Mouse (Mus musculus) forebrain, embryonic 15.5 days (tissue): ENCODE measurements around the gene Tmem183a. TPM values are rescaled to one million over a fixed set of nuclear protein-coding genes. Genes with fewer than 3 reads are reported as not detected.

Source experiments
- ATAC-seq: fragments of 200-750 bp; cut with Nextera tagmentation; replicated peaks from 2 replicates; pipeline ENCODE4 v1.8.0; 2017; ENCODE audit warnings: mild to moderate bottlenecking, moderate TSS enrichment, moderate library complexity
- H3K27ac ChIP-seq: fragments of 300-500 bp; sonication (generic); replicated peaks from 2 replicates; pipeline ENCODE4 v1.5.1; 2015; ENCODE audit warnings: mild to moderate bottlenecking, inconsistent platforms
- H3K27me3 ChIP-seq: fragments of 300-500 bp; sonication (generic); 2 replicates; pipeline ENCODE4 v1.6.1; 2015; ENCODE audit warnings: inconsistent platforms
- H3K36me3 ChIP-seq: fragments of 300-500 bp; sonication (generic); 2 replicates; pipeline ENCODE4 v1.6.1; 2015; ENCODE audit warnings: mild to moderate bottlenecking, inconsistent platforms
- H3K4me1 ChIP-seq: fragments of 300-500 bp; sonication (generic); 2 replicates; pipeline ENCODE4 v1.6.1; 2015; ENCODE audit warnings: inconsistent platforms
- H3K4me2 ChIP-seq: fragments of 300-500 bp; sonication (generic); replicated peaks from 2 replicates; pipeline ENCODE4 v1.6.1; 2015; ENCODE audit warnings: mild to moderate bottlenecking, inconsistent platforms
- H3K4me3 ChIP-seq: fragments of 300-500 bp; sonication (generic); 2 replicates; pipeline ENCODE4 v1.5.1; 2015; ENCODE audit warnings: mild to moderate bottlenecking, inconsistent platforms
- H3K9ac ChIP-seq: fragments of 300-500 bp; sonication (generic); replicated peaks from 2 replicates; pipeline ENCODE4 v1.6.1; 2015; ENCODE audit warnings: mild to moderate bottlenecking, inconsistent platforms
- H3K9me3 ChIP-seq: fragments of 300-500 bp; sonication (generic); 2 replicates; pipeline ENCODE4 v1.6.1; 2016; ENCODE audit warnings: inconsistent platforms
- WGBS: fragments of 180-500 bp; shearing (Covaris S2); methylation state at CpG from one replicate; pipeline ENCODE4 v1.1.7; 2015; ENCODE audit warnings: mixed read lengths; 5-methylcytosine and 5-hydroxymethylcytosine counted together
- polyA plus RNA-seq: library from polyadenylated mRNA; unstranded; fragments of >200 nt; fragmentation: Nextera tagmentation; extraction: Ambion mirVana; gene quantifications from 2 replicates; pipeline ENCODE4 v1.2.1, GENCODE M21; 2015

Gene Tmem183a
- 139 and 150 TPM in 2 replicates for polyA plus RNA-seq

DNA sequence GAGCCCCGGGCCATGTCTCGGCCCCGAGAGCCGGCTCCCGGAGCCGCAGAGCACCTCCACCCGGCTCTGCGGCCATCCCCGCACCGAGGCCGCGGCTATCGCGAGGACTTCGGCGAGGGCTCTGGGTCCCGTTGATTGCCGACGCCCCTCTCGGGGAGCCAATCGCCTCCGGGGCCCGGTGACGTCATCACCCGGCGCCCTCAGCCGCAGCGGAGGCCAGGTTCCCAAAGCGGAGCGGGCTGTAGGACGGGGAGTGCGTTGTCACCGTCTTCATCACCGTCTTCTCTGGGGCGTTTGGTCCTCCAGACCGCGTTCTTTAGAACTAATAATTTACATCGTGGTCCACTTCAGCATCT is at the start of gene Tmem183a:
Gene Tmem183a, minus strand, starts transcription at position 123 of the 356 bp plus-strand sequence.
- Histone ChIP-seq H3K27ac (peak within 1 kb of the TSS; percentile 67), H3K4me3 (peak within 1 kb of the TSS; percentile 62), H3K36me3 (peaks cover 30% of the 10 kb centered on the region), H3K4me1 (peaks cover 24% of the 10 kb centered on the region), H3K27me3 (no peaks in the 10 kb centered on the region), H3K9ac (peak within 1 kb of the TSS; percentile 93), H3K4me2 (peak within 1 kb of the TSS; percentile 86), H3K9me3 (no peaks in the 10 kb centered on the region)
- ATAC-seq, result peak; percentile 98
- WGBS, result under 1% methylated on average over 37 of the region's 38 CpGs

DNA sequence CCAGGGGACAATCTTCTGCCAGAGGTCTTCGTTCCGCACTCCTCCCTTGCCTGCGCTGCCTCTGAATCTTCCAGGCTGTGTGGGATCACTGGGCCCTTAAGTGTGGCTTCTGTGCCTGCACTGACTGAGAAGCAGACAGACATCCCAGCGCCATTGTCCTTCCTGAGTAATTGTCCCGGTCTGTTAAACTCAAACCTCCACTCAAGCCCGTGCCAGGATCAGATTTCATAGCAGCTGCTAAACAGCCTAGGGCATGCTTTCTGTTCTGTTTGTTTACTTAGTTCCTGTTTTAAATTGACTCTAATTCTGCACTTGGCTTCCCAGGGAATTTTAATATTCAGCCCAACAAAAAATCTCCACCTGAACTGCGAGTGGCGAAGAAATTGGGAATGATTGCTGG is 46.3 kb upstream of the Tmem183a start:
- H3K27ac ChIP-seq, result no peak overlapping the region
- 83% methylated on average over 8 of the region's 8 CpGs for WGBS
- H3K4me1 ChIP-seq, result peaks cover 7% of the 10 kb centered on the region
- no peak overlapping the region for H3K9ac ChIP-seq
- H3K9me3 ChIP-seq, result no peaks in the 10 kb centered on the region
- ATAC-seq, result no peak
- H3K36me3 ChIP-seq, result peaks cover 9% of the 10 kb centered on the region; the same call in 1 of the 2 replicates
- no peak overlapping the region for H3K4me2 ChIP-seq
- H3K4me3 ChIP-seq, result no peak overlapping the region
- no peaks in the 10 kb centered on the region for H3K27me3 ChIP-seq

DNA sequence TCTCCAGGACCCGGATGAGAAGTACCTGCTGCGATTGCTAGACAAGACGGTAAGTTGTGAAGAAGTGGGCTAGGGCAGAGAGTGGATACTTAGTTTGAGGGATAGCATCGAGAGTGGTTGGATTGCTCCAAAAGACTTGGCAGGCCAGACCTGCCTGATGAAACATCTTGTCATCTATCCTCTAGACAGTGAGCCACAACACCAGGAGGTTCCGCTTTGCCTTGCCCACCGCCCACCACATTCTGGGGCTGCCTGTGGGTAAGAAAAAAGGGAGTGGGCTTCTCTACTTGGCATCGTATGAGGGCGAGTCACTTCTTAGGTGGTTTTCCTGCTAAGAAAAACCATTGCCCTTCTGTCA is 44.6 kb upstream of the Tmem183a start:
- ATAC-seq, result peak; percentile 45; the same call in 1 of the 2 replicates
- Histone ChIP-seq H3K27me3 (no peaks in the 10 kb centered on the region), H3K4me2 (peak overlapping the region; percentile 83), H3K9me3 (no peaks in the 10 kb centered on the region), H3K4me1 (peaks cover 7% of the 10 kb centered on the region), H3K27ac (no peak overlapping the region), H3K9ac (peak overlapping the region; percentile 66), H3K4me3 (peak overlapping the region; percentile 77), H3K36me3 (peaks cover 9% of the 10 kb centered on the region; the same call in 1 of the 2 replicates)
- 24% methylated on average over 8 of the region's 8 CpGs for WGBS

DNA sequence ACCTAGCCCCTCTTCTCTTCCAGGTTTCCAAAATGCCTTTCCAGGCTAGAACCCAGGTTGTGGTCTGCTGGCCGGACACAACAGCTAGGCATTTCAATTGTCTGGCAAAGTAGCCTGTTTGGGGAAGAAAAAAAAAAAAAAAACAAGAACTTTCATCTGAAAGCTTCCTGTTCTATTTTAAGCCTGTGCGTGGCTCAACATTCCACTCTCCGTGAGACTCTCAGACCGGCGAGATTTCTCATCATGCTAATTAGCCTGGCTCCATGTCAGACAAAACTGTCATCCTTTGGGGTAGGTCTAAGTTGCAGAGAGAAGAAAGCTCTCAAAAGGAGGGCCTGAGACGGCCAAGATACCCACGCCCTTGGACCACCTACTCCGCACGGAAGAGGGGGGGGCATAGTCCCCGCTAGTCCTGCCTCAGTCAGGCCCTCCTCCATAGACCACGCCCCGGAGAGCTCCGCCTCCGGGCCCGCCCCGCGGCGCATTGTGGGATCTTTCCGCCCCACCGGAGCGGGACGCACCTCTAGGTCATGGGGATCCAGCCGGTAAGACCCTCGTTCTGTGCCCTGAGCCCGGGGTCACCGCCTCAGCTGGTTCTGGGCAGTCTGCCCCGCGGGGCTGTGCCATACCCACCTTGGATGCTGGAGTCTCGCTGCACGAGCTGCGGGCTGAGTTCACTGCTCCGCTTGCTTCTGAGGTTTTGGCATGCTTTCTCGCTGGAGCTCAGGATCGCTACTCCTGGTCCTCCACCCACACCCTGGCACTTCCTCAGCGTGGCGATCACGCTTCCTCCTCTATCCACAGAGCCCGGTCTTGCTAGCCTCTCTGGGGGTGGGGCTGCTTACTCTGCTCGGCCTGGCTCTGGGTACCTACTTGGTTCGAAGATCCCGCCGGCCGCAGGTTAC is 44.0 kb upstream of the Tmem183a start, which contains the start of gene Cyb5r1:
Gene Cyb5r1, plus strand, starts transcription at position 51 of the 905 bp plus-strand sequence.
- peak within 1 kb of the TSS; percentile 77 for H3K4me3 ChIP-seq
- peaks cover 7% of the 10 kb centered on the region for H3K4me1 ChIP-seq
- H3K4me2 ChIP-seq, result peak within 1 kb of the TSS; percentile 83
- WGBS, result under 1% methylated on average over 43 of the region's 43 CpGs
- H3K36me3 ChIP-seq, result peaks cover 9% of the 10 kb centered on the region; the same call in 1 of the 2 replicates
- H3K9ac ChIP-seq, result peak within 1 kb of the TSS; percentile 66
- no peaks in the 10 kb centered on the region for H3K9me3 ChIP-seq
- no peaks in the 10 kb centered on the region for H3K27me3 ChIP-seq
- peak; percentile 98 for ATAC-seq
- no peak within 1 kb of the TSS for H3K27ac ChIP-seq

DNA sequence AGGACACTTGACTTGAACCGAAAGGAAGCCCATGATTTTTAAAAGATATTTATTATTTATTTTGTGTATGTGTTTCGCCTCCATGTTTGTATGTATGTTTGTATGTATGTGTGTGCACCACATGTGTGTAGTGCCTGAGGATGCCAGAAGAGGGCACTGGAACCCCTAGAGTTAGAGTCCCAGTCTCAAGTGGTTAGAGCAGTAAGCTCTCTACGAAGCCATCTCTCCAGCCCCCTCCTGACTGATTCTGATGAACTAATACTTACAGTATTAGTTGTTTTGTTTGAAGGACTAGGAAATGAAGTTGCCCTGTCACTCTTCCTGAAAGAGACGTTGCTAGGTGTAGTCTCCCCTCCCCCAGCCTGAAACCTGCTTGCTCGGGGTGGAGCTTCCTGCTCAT is 38.0 kb upstream of the Tmem183a start:
- H3K4me3 ChIP-seq, result no peak overlapping the region
- H3K36me3 ChIP-seq, result no peaks in the 10 kb centered on the region
- no peak overlapping the region for H3K9ac ChIP-seq
- no peak for ATAC-seq
- H3K27ac ChIP-seq, result no peak overlapping the region
- H3K9me3 ChIP-seq, result 0 out of 2 replicates have a peak, but pooled peaks cover 4% of the 10 kb centered on the region
- WGBS, result 51% methylated on average over 5 of the region's 5 CpGs
- 0 out of 2 replicates have a peak, but pooled peaks cover 4% of the 10 kb centered on the region for H3K27me3 ChIP-seq
- no peaks in the 10 kb centered on the region for H3K4me1 ChIP-seq
- no peak overlapping the region for H3K4me2 ChIP-seq

DNA sequence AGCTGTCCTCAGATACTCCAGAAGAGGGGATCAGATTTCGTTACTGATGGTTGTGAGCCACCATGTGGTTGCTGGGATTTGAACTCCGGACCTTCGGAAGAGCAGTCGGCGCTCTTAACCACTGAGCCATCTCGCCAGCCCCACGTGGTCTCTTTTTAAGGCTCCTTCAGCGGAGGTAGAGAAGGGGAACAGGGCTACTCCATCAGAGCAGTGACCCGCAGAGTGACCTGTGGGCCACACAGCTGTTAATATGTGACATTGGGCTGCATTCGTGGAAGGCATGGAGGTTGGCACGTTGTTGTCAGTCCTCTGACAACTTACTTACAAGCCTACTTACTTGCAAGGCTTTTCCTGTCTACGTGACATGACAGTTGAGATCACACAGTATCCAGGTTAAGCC is 36.4 kb upstream of the Tmem183a start:
- H3K4me3 ChIP-seq, result no peak overlapping the region
- H3K36me3 ChIP-seq, result no peaks in the 10 kb centered on the region
- no peak for ATAC-seq
- 0 out of 2 replicates have a peak, but pooled peaks cover 4% of the 10 kb centered on the region for H3K27me3 ChIP-seq
- H3K9ac ChIP-seq, result no peak overlapping the region
- H3K27ac ChIP-seq, result no peak overlapping the region
- H3K4me2 ChIP-seq, result no peak overlapping the region
- H3K9me3 ChIP-seq, result 0 out of 2 replicates have a peak, but pooled peaks cover 4% of the 10 kb centered on the region
- H3K4me1 ChIP-seq, result no peaks in the 10 kb centered on the region
- WGBS, result 89% methylated on average over 12 of the region's 12 CpGs

DNA sequence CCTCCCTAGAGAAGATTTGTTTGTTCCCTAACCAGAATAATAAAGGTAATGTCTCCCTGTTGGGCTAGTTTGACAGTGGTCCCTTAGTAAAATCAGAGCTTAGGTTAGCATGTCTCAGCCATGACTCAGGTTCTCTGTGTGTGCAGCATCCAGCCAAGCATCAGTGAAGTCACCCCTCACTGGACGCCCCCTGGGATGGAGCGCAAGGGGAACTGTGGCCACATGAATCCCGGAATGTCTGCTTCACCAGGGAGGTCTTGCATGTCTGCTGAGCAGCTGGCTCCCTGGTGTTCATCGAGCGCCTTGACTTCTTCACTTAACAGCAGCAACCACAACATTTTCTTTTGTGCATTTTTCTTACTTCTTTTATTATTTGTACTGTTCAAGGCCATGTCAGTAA is 32.0 kb upstream of the Tmem183a start:
- H3K9me3 ChIP-seq, result no peaks in the 10 kb centered on the region
- WGBS, result 60% methylated on average over 5 of the region's 5 CpGs
- H3K27ac ChIP-seq, result no peak overlapping the region
- ATAC-seq, result no peak
- no peak overlapping the region for H3K4me2 ChIP-seq
- H3K4me1 ChIP-seq, result no peaks in the 10 kb centered on the region
- no peaks in the 10 kb centered on the region for H3K27me3 ChIP-seq
- H3K36me3 ChIP-seq, result no peaks in the 10 kb centered on the region
- H3K9ac ChIP-seq, result no peak overlapping the region
- H3K4me3 ChIP-seq, result no peak overlapping the region

DNA sequence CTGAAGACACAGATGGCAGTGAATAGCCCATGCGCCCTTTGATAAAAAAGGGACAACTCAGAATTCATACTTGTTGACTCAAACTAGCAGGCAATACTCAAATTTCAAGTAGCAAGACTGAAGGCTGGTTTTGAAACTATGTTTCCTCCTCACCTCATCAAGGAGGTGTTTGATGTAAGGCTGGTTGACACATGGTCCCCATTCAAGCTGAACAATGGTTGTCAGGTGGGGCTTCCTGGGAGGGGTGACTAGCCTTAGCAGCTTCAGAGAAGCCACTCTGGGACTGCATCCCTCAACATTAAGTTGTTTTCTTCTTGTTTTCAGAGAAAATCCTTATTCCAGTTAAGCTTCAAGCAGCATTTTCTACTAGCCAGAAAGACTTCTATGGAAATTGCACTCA is 23.9 kb upstream of the Tmem183a start, which contains the start of gene 4933406M09Rik:
Gene 4933406M09Rik, plus strand, starts transcription at position 275 of the 400 bp plus-strand sequence.
- Histone ChIP-seq H3K27me3 (no peaks in the 10 kb centered on the region), H3K4me3 (no peak within 1 kb of the TSS), H3K9me3 (no peaks in the 10 kb centered on the region), H3K4me1 (no peaks in the 10 kb centered on the region), H3K9ac (no peak within 1 kb of the TSS), H3K4me2 (no peak within 1 kb of the TSS), H3K27ac (no peak within 1 kb of the TSS), H3K36me3 (no peaks in the 10 kb centered on the region)
- WGBS, result 100% methylated on average over 1 of the region's 1 CpGs
- ATAC-seq, result no peak

DNA sequence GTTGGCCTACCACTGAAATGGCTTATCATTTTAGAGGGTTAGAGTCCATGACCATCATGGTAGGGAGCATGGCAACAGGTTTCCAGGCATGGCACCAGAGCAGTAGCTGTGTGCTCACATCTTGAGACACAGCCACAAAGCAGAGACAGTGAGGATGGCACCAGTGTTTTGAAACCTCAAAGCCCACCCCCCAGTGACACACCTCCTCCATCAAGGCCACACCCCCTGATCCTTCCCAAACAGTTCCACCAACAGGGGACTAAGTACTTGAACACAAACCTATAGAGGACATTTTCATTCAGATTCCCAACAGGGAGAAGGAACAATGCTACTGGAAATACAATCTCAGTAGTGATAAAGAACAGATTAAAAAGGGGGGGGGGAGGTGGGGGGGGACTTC is 23.4 kb upstream of the Tmem183a start:
- H3K4me2 ChIP-seq, result no peak overlapping the region
- no peaks in the 10 kb centered on the region for H3K4me1 ChIP-seq
- no peak overlapping the region for H3K9ac ChIP-seq
- no peak overlapping the region for H3K4me3 ChIP-seq
- no peaks in the 10 kb centered on the region for H3K9me3 ChIP-seq
- H3K27me3 ChIP-seq, result no peaks in the 10 kb centered on the region
- no peak for ATAC-seq
- no peak overlapping the region for H3K27ac ChIP-seq
- no peaks in the 10 kb centered on the region for H3K36me3 ChIP-seq

DNA sequence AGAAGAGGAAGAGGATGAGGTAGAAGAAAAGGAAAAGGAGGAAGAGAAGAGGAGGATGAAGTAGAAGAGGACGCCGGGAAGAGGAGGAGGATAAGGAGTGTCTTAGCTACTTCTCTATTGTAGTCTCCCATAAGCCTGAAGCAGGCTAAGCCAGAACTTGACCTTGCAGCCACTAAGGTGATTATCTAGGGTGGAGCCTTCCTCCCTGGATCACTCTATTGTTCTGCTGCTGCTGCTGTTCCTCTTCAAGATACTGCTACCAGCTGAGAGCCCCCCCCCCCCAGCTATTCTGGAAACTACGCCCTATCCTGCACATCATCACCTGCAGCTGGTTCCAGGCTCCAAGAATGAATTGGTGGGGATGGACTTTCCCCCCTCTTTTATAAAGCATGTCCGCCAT is 22.8 kb upstream of the Tmem183a start:
- WGBS, result 83% methylated on average over 4 of the region's 4 CpGs
- no peak overlapping the region for H3K27ac ChIP-seq
- no peaks in the 10 kb centered on the region for H3K9me3 ChIP-seq
- ATAC-seq, result no peak
- no peak overlapping the region for H3K9ac ChIP-seq
- no peaks in the 10 kb centered on the region for H3K27me3 ChIP-seq
- H3K4me3 ChIP-seq, result no peak overlapping the region
- no peaks in the 10 kb centered on the region for H3K36me3 ChIP-seq
- no peaks in the 10 kb centered on the region for H3K4me1 ChIP-seq
- no peak overlapping the region for H3K4me2 ChIP-seq

DNA sequence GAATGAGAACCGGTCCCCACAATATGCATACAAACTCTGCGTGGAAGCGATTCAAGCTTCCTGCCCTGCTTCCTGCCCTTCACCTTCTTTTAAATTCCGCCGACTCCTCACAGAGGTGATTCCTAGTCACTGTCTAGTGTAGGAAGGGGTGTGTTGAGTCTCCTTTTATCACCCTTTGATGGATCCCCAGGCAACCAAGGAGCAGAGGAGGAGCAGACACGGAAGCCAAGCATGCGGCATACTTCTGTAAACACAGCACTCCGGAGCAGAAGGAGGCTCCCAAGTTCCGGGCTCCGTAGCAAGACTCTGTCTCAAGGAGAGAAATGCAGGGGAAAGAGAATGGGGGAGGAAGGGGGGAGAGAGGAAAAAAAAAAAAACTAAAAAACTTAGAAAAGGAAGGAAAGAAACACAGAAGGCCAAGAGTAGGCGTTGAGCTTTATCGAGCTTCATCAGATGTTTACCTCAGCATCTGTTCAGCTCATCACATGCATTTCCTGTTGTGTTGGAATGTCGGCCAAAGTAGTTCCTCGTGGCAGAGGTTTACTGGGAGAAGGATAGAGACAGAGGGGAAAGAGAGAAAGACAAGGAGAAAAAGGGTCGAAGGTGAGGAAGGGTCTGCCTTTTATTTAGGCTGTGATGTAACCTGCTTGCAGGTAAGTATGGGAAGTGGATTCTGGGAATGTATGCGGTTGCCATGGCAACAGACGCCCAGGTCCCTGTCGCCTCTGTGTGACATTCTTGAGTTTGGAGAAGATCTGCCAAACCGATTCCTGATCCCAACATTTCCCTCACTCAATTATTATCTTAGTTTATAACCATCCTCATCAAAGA is 20.2 kb upstream of the Tmem183a start:
- ATAC-seq, result no peak
- Histone ChIP-seq H3K27me3 (no peaks in the 10 kb centered on the region), H3K9me3 (no peaks in the 10 kb centered on the region), H3K4me1 (no peaks in the 10 kb centered on the region), H3K4me2 (peak overlapping the region; percentile 25), H3K9ac (no peak overlapping the region), H3K36me3 (no peaks in the 10 kb centered on the region), H3K27ac (no peak overlapping the region), H3K4me3 (peak overlapping the region; percentile 20)
- WGBS, result 14% methylated on average over 19 of the region's 19 CpGs

DNA sequence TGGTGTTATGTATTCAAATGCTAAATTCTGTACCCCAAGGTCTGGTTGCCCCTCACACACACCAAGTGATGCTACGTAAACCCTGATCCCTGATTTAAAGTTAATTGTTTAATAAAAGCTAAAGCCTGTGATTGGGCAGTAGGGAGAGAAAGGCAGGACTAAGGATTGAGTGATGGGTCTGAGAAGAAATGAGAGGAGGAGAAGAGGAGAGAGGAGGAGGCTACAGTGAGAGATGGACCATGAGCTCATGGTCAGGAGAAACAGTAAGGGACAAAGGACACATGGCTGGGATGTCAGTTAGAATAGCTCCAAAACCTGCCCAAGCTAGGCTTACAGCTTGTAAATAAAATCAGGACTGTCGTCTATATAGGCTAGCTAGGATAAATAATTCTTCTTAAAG is 19.3 kb upstream of the Tmem183a start:
- Histone ChIP-seq H3K27ac (no peak overlapping the region), H3K36me3 (no peaks in the 10 kb centered on the region), H3K4me1 (no peaks in the 10 kb centered on the region), H3K9ac (no peak overlapping the region), H3K9me3 (no peaks in the 10 kb centered on the region), H3K4me2 (no peak overlapping the region), H3K27me3 (no peaks in the 10 kb centered on the region), H3K4me3 (no peak overlapping the region)
- ATAC-seq, result no peak
- WGBS, result 77% methylated on average over 2 of the region's 2 CpGs
